Mouse (Mus musculus) neural tube, embryonic 15.5 days (tissue): Measurements from ENCODE around the gene Ppl. TPM values are rescaled to one million over a fixed set of nuclear protein-coding genes. Genes with fewer than 3 reads are reported as not detected.

Experiments
- polyA plus RNA-seq: library from polyadenylated mRNA; unstranded; fragments of >200 nt; fragmentation: Nextera tagmentation; extraction: Ambion mirVana; gene quantifications from 2 replicates; pipeline ENCODE4 v1.2.1, GENCODE M21; 2015

Gene Ppl
- polyA plus RNA-seq, 1 experiment from 2014 or later, result 0.35 TPM

Other genes with a start within 250 kb of the Ppl start
- 122 and 125 TPM in 2 replicates for gene Mgrn1, start 246.2 kb downstream of the Ppl start, polyA plus RNA-seq
- 128 and 140 TPM in 2 replicates for gene Nudt16l1, start 193.7 kb downstream of the Ppl start, polyA plus RNA-seq
- 68.6 and 71.5 TPM in 2 replicates for gene Anks3, start 168.2 kb downstream of the Ppl start, polyA plus RNA-seq
- gene Sept12, start 134.6 kb downstream of the Ppl start, polyA plus RNA-seq, result not detected in 2 replicates
- 0.47 and 10.6 TPM in 2 replicates for gene Smim22, start 125.1 kb downstream of the Ppl start, polyA plus RNA-seq
- 158 and 170 TPM in 2 replicates for gene Rogdi, start 118.9 kb downstream of the Ppl start, polyA plus RNA-seq
- 170 and 172 TPM in 2 replicates for gene Glyr1, start 82.6 kb downstream of the Ppl start, polyA plus RNA-seq
- 11.1 and 14.6 TPM in 2 replicates for gene Ubn1, start 82.4 kb downstream of the Ppl start, polyA plus RNA-seq
- gene Sec14l5, start 14.7 kb upstream of the Ppl start, polyA plus RNA-seq, result 0.33 and 0.34 TPM in 2 replicates
- 13.2 and 17.7 TPM in 2 replicates for gene Nagpa, start 71.6 kb upstream of the Ppl start, polyA plus RNA-seq
- gene AU021092, start 89.9 kb upstream of the Ppl start, polyA plus RNA-seq, result 13.6 and 13.9 TPM in 2 replicates
- 38.0 and 42.8 TPM in 2 replicates for gene Alg1, start 101.2 kb upstream of the Ppl start, polyA plus RNA-seq
- 6.7 and 13.1 TPM in 2 replicates for gene Eef2kmt, start 123.6 kb upstream of the Ppl start, polyA plus RNA-seq